28 mouse cellular contexts compared by ENCODE assay signal in the genomic region with DNA sequence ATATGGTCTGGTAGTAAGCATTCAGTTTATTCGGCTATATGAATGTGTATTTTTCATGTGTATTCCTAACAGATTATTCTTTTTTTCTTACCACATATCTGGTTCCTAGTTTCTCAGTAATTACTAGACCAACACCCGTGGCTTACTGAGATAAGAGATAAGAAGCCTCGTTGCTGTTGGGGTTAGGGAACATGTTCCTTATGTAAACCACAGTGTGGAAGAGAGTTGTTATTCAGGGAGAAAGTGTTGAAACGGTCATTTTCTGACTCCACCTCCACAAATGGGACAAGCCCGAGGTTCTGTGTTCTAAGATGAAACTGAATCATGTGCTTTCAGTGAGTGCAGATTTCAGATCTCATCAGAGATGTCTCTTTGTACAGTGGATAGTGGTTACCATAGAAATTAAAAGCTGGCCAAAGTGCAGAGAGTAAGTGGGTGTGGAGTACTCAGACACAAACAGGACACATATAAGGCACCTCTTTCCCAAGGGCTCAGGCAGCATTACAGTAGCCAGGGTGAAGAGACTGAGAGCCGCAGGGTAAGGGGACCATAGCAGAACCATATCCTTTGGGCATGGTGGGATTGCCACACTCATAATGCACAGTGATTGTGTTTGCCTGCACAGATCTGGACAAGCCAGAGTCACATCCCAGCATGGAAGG. TPM values are rescaled to one million over a fixed set of nuclear protein-coding genes. Genes with fewer than 3 reads are reported as not detected.
A peak's percentile ranks its signal among the peaks of the same experiment; 100 is the strongest.
DNase-seq lines count a peak whose midpoint lies in the region; ATAC-seq and TF ChIP-seq lines count a peak whose summit lies in the region.
"Had no signal": no experiment of that assay in that cellular context is flagged by ENCODE, and none has a peak within 500 bp of the region (broad histone marks: within the 10 kb centered on the region; RNA-seq: fewer than 3 reads in every experiment).

No protein-coding gene starts in this region.

- H3K4me3 ChIP-seq in MEL (ENCODE audit: control insufficient read depth in 1 of 2, insufficient read depth in 1 of 2, low read depth in 2 of 2, low read length in 2 of 2): peak overlapping the region; percentile 6 to 8; a peak in 2 of 4 replicates
- H3K4me3 ChIP-seq in liver, embryonic 14.5 days (ENCODE audit: insufficient read depth in 1 of 2, low read depth in 2 of 2, low read length in 2 of 2): no peak overlapping the region
- H3K4me3 ChIP-seq: limb, embryonic 15.5 days; midbrain, embryonic 13.5 days; neural tube, embryonic 12.5 days had no signal

- DNase-seq in 416B (ENCODE audit: low read depth) (peak; percentile 73), MEL (ENCODE audit: low read depth, low spot score) (peak; percentile 88)
- peak in 2 of 3 experiments; percentile 16 to 32 for DNase-seq in liver, embryonic 14.5 days (ENCODE audit: low read depth in 3 of 3, low spot score in 3 of 3)
- no peak for DNase-seq in lung, postnatal 36 days
- DNase-seq in frontal cortex, postnatal 25 days (ENCODE audit: low spot score in 2 of 2): no peak
- DNase-seq in lung, postnatal 10 days: no peak
- no peak for DNase-seq in yolk sac, embryonic 10.5 days (ENCODE audit: low spot score)
- DNase-seq: adrenal gland, postnatal 14 days; cerebellum, adult 2 months; heart, postnatal 14 days; right cerebral cortex, postnatal 4 days; thymus, postnatal 25 days had no signal

- TF ChIP-seq RAD21 in MEL (IDR thresholded peaks at IDR 0.05; ENCODE audit: low read depth, low read length): no peak

- 0 out of 4 replicates have a peak, but pooled peaks of 1 of the 2 experiments have one; percentile 38 for TF ChIP-seq POLR2A in MEL (IDR thresholded peaks at IDR 0.05; ENCODE audit: control insufficient read depth in 1 of 2, insufficient read depth in 1 of 2, low read depth in 1 of 2, low read length in 2 of 2, poor library complexity in 1 of 2)

- peak; percentile 17 to 55; a peak in 2 of 4 replicates for ATAC-seq in hematopoietic stem cell, adult 5-6 weeks (replicated peaks in 1 of 2; ENCODE audit: insufficient read depth in 1 of 2, low FRiP score in 2 of 2, low TSS enrichment in 1 of 2, low read depth in 1 of 2, poor library complexity in 2 of 2, severe bottlenecking in 2 of 2)
- peak; percentile 68; the same call in 1 of the 2 replicates for ATAC-seq in liver, embryonic 14.5 days (ENCODE audit: insufficient read depth)
- ATAC-seq: activated CD4-positive, CD25-positive, alpha-beta regulatory T cell, adult 4 months; forebrain, embryonic 14.5 days; midbrain, embryonic 13.5 days had no signal

- no peaks in the 10 kb centered on the region for H3K9me3 ChIP-seq in MEL (replicated peaks; ENCODE audit: insufficient read depth, low read length)
- H3K9me3 ChIP-seq in liver, embryonic 14.5 days (ENCODE audit: control insufficient read depth, low read length): no peaks in the 10 kb centered on the region
- H3K9me3 ChIP-seq: limb, embryonic 15.5 days; midbrain, embryonic 13.5 days; neural tube, embryonic 12.5 days had no signal

- H3K4me1 ChIP-seq in MEL (ENCODE audit: control insufficient read depth in 1 of 2, insufficient read depth in 2 of 2, low read length in 2 of 2): peaks cover 58 to 70% of the 10 kb centered on the region in 2 experiments
- H3K4me1 ChIP-seq in liver, embryonic 14.5 days (replicated peaks; ENCODE audit: control insufficient read depth in 2 of 2, insufficient read depth in 2 of 2, low read length in 1 of 2): peaks cover 6 to 21% of the 10 kb centered on the region in 2 experiments
- H3K4me1 ChIP-seq: limb, embryonic 15.5 days; neural tube, embryonic 12.5 days had no signal

- H3K79me2 ChIP-seq in MEL (ENCODE audit: control insufficient read depth, insufficient read depth, low read length, poor library complexity): no peaks in the 10 kb centered on the region

- peak; percentile 99 to 100 for TF ChIP-seq EP300 in MEL (IDR thresholded peaks at IDR 0.05; ENCODE audit: low read depth in 1 of 2, low read length in 2 of 2)
- peak; percentile 80 for TF ChIP-seq EP300 in liver, embryonic 14.5 days (IDR thresholded peaks at IDR 0.05; ENCODE audit: low read depth)

- H3K27ac ChIP-seq in MEL (ENCODE audit: control insufficient read depth, low read depth, low read length): peak overlapping the region; percentile 90
- H3K27ac ChIP-seq in liver, embryonic 14.5 days: no peak overlapping the region
- H3K27ac ChIP-seq: hindbrain, embryonic 14.5 days; kidney, postnatal 0 days; limb, embryonic 15.5 days; midbrain, embryonic 13.5 days; neural tube, embryonic 12.5 days had no signal

- peak overlapping the region; percentile 8 for H3K4me2 ChIP-seq in liver, embryonic 14.5 days (ENCODE audit: low read depth)
- H3K4me2 ChIP-seq: heart, embryonic 11.5 days; hindbrain, embryonic 14.5 days; limb, embryonic 15.5 days; midbrain, embryonic 13.5 days; neural tube, embryonic 12.5 days had no signal

- H3K9ac ChIP-seq in MEL (ENCODE audit: control insufficient read depth, low read depth, low read length, poor library complexity, severe bottlenecking): peak overlapping the region; percentile 44
- H3K9ac ChIP-seq in liver, embryonic 14.5 days (replicated peaks): no peak overlapping the region
- H3K9ac ChIP-seq: hindbrain, embryonic 14.5 days; limb, embryonic 15.5 days; midbrain, embryonic 13.5 days; neural tube, embryonic 12.5 days had no signal

- no peaks in the 10 kb centered on the region for H3K27me3 ChIP-seq in MEL (ENCODE audit: control insufficient read depth in 1 of 2, insufficient read depth in 2 of 2, low read length in 2 of 2)
- H3K27me3 ChIP-seq in liver, embryonic 14.5 days (ENCODE audit: control insufficient read depth, insufficient read depth, low read length): no peaks in the 10 kb centered on the region
- H3K27me3 ChIP-seq: limb, embryonic 15.5 days; midbrain, embryonic 13.5 days; neural tube, embryonic 12.5 days had no signal

- 12% methylated on average over 6 of the region's 6 CpGs for WGBS in liver, embryonic 14.5 days (ENCODE audit: insufficient replicate concordance)

- H3K36me3 ChIP-seq in MEL (ENCODE audit: control insufficient read depth in 1 of 2, insufficient read depth in 2 of 2, low read length in 2 of 2): peaks cover 0 to 79% of the 10 kb centered on the region in 2 experiments; a peak in 2 of 4 replicates
- H3K36me3 ChIP-seq in liver, embryonic 14.5 days (replicated peaks; ENCODE audit: control insufficient read depth, insufficient read depth, low read depth): no peaks in the 10 kb centered on the region
- H3K36me3 ChIP-seq: limb, embryonic 15.5 days; midbrain, embryonic 13.5 days; neural tube, embryonic 12.5 days had no signal

- no peak for TF ChIP-seq CTCF in MEL (IDR thresholded peaks at IDR 0.05 in 2 of 3, conservative IDR thresholded peaks at IDR 0.05 in 1 of 3; ENCODE audit: control insufficient read depth in 1 of 3, insufficient read depth in 1 of 3, low read depth in 2 of 3, low read length in 3 of 3, poor library complexity in 1 of 3, severe bottlenecking in 1 of 3)
- TF ChIP-seq CTCF in liver, embryonic 14.5 days (IDR thresholded peaks at IDR 0.05; ENCODE audit: low read depth): no peak

TF ChIP-seq in MEL, 35 proteins besides CTCF, POLR2A, EP300 and RAD21 (continues in another document):
- TF ChIP-seq GATA1 (IDR thresholded peaks at IDR 0.05; ENCODE audit: low read depth, low read length): peak; percentile 99
- TF ChIP-seq ZC3H11A (IDR thresholded peaks at IDR 0.05; ENCODE audit: low read depth, low read length): no peak
- TF ChIP-seq NRF1 (IDR thresholded peaks at IDR 0.05; ENCODE audit: insufficient read depth, low read depth, low read length, poor library complexity, severe bottlenecking): no peak
- TF ChIP-seq USF1 (IDR thresholded peaks at IDR 0.05; ENCODE audit: low read depth, low read length): peak; percentile 48; the same call in 1 of the 2 replicates
- peak; percentile 68; the same call in 1 of the 2 replicates for TF ChIP-seq ZMIZ1 (IDR thresholded peaks at IDR 0.05; ENCODE audit: low read depth, low read length)
- 0 out of 2 replicates have a peak, but pooled peaks have one; percentile 40 for TF ChIP-seq HCFC1 (IDR thresholded peaks at IDR 0.05; ENCODE audit: low read depth, low read length)
- TF ChIP-seq JUND (IDR thresholded peaks at IDR 0.05; ENCODE audit: low read depth, low read length): peak; percentile 23; the same call in 1 of the 2 replicates
- peak; percentile 90 for TF ChIP-seq ZNF384 (IDR thresholded peaks at IDR 0.05; ENCODE audit: low read depth, low read length)
- peak; percentile 96 for TF ChIP-seq RCOR1 (IDR thresholded peaks at IDR 0.05; ENCODE audit: low read depth, low read length)
- peak; percentile 97 for TF ChIP-seq MYB (IDR thresholded peaks at IDR 0.05; ENCODE audit: low read depth, low read length)
- 0 out of 2 replicates have a peak, but pooled peaks have one; percentile 55 for TF ChIP-seq MAX (IDR thresholded peaks at IDR 0.05; ENCODE audit: low read length)
- TF ChIP-seq E2F4 (IDR thresholded peaks at IDR 0.05; ENCODE audit: borderline replicate concordance, low read depth, low read length): no peak
- TF ChIP-seq NELFE (IDR thresholded peaks at IDR 0.05; ENCODE audit: low read depth, low read length): no peak; the same call in 1 of the 2 replicates
- TF ChIP-seq MXI1 (IDR thresholded peaks at IDR 0.05; ENCODE audit: low read depth, low read length): no peak; the same call in none of the 2 replicates
- 0 out of 2 replicates have a peak, but pooled peaks have one; percentile 45 for TF ChIP-seq GABPA (IDR thresholded peaks at IDR 0.05; ENCODE audit: low read depth, low read length)
- peak; percentile 39; the same call in 1 of the 2 replicates for TF ChIP-seq BHLHE40 (IDR thresholded peaks at IDR 0.05; ENCODE audit: borderline replicate concordance, low read depth, low read length)
- 0 out of 2 replicates have a peak, but pooled peaks have one; percentile 45 for TF ChIP-seq CHD1 (IDR thresholded peaks at IDR 0.05; ENCODE audit: low read depth, low read length)
- 0 out of 2 replicates have a peak, but pooled peaks have one; percentile 38 for TF ChIP-seq POLR2AphosphoS2 (IDR thresholded peaks at IDR 0.05; ENCODE audit: low read length)
- peak; percentile 98 for TF ChIP-seq SIN3A (IDR thresholded peaks at IDR 0.05; ENCODE audit: low read length)

RNA-seq across cellular contexts. Expression of gene 1810046K07Rik, which starts 13.2 kb away (rescaled TPM):
- total RNA-seq in MEL (2012; rRNA removed): not detected in 2 replicates
- not detected for polyA plus RNA-seq in MEL (2012; ENCODE audit: insufficient read depth in 1 of 2, insufficient read length in 2 of 2, low read depth in 1 of 2, low replicate concordance in 2 of 2, missing spikeins in 1 of 2)
- not detected in 2 replicates for total RNA-seq in hematopoietic stem cell, adult 5-6 weeks (2017)
- polyA plus RNA-seq in liver, embryonic 14.5 days (2012; rRNA removed): 0.07 and 0.16 TPM in 2 replicates
- 0.08 and 0.27 TPM in 2 replicates for polyA plus RNA-seq in liver, embryonic 14.5 days (2014; fragmentation: Nextera tagmentation; extraction: Ambion mirVana)
- total RNA-seq: gastrocnemius, postnatal 4 days; heart, postnatal 14 days; layer of hippocampus, postnatal 25 days; left cerebral cortex, postnatal 36 days had no signal
- polyA plus RNA-seq: activated CD4-positive, CD25-positive, alpha-beta regulatory T cell, adult 4 months; brain, embryonic 14.5 days; C2C12; cerebellum, adult 2 months; embryonic facial prominence, embryonic 11.5 days; forebrain, embryonic 14.5 days; heart, embryonic 11.5 days; hindbrain, embryonic 14.5 days; intestine, embryonic 14.5 days; kidney, postnatal 0 days; limb, embryonic 15.5 days; midbrain, embryonic 13.5 days; neural tube, embryonic 12.5 days had no signal

RNA-seq across cellular contexts. Expression of gene Colca2, which starts 37.2 kb away (rescaled TPM):
- total RNA-seq in MEL (2012; rRNA removed): not detected in 2 replicates
- not detected for polyA plus RNA-seq in MEL (2012; ENCODE audit: insufficient read depth in 1 of 2, insufficient read length in 2 of 2, low read depth in 1 of 2, low replicate concordance in 2 of 2, missing spikeins in 1 of 2)
- total RNA-seq in hematopoietic stem cell, adult 5-6 weeks (2017): 0.75 and 5.0 TPM in 2 replicates
- polyA plus RNA-seq in liver, embryonic 14.5 days (2012; rRNA removed): 0.09 and 0.12 TPM in 2 replicates
- 0.18 TPM in 1 of 2 replicates, not detected in the other for polyA plus RNA-seq in liver, embryonic 14.5 days (2014; fragmentation: Nextera tagmentation; extraction: Ambion mirVana)
- polyA plus RNA-seq: activated CD4-positive, CD25-positive, alpha-beta regulatory T cell, adult 4 months had no signal

Comparison
In these comparisons a context has a peak if more than half of its experiments do, and no peak if none do; other contexts are left out.
1. DNase-seq: peak in 416B (single experiment), MEL (single experiment) and liver, embryonic 14.5 days (2 of 3); none in lung, postnatal 36 days (single experiment), frontal cortex, postnatal 25 days (0 of 2), lung, postnatal 10 days (single experiment) and yolk sac, embryonic 10.5 days (single experiment).
2. H3K4me3 ChIP-seq: peak in MEL (2 of 2); none in liver, embryonic 14.5 days (0 of 2).